Mouse (Mus musculus): ENCODE data around the gene Mtfr1l. TPM values are rescaled to one million over a fixed set of nuclear protein-coding genes. Genes with fewer than 3 reads are reported as not detected.

Gene Mtfr1l
- total and polyA plus RNA-seq, 3 experiments: 54.5 to 119 (median 55.6) TPM

DNA sequence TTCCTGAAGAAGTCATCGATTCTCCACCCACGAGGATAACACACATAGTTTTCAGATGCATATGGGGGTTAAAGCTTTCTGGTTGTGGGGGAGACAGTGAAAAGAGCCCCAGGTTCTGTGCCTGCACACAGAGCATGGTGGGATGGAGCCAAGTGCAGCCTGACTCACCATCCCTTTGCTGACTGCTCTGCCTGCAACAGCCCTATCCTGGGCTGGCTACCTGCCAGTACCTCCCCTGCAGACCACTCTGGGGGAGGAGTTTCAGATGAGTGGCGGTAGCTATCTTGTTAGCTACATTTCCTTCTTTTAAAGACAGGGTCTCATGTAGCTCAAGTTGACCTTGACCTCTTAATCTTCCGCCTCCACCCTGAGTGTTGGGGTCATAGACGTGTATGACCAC, 43.2 kb upstream of the Mtfr1l start:
- Histone ChIP-seq H3K36me3 (replicated peaks) (no peaks in the 10 kb centered on the region), H3K4me3 (ENCODE audit: low read depth, low read length) (no peak overlapping the region), H3K9me3 (replicated peaks) (no peaks in the 10 kb centered on the region; the same call in 1 of the 2 replicates), H3K27me3 (ENCODE audit: insufficient read depth, low read length) (peaks cover 65% of the 10 kb centered on the region), H3K4me1 (ENCODE audit: insufficient read depth, low read depth, low read length) (no peaks in the 10 kb centered on the region)
- DNase-seq (ENCODE audit: low spot score): no peak
- no peak for ATAC-seq (ENCODE audit: extremely low read depth, insufficient number of reproducible peaks, low FRiP score, poor library complexity, severe bottlenecking)
- TF ChIP-seq GATA2 (IDR thresholded peaks at IDR 0.05; ENCODE audit: borderline replicate concordance, low read depth, low read length): no peak
- TF ChIP-seq TAL1 (conservative IDR thresholded peaks at IDR 0.05; ENCODE audit: low read depth, low read length): no peak
- no peak for TF ChIP-seq CTCF (IDR thresholded peaks at IDR 0.05; ENCODE audit: low read depth, low read length)
- no peak for TF ChIP-seq POLR2AphosphoS5 (IDR thresholded peaks at IDR 0.05; ENCODE audit: insufficient replicate concordance, low read depth, low read length)
- no peak for TF ChIP-seq GATA1 (IDR thresholded peaks at IDR 0.05; ENCODE audit: borderline replicate concordance, low read length)

DNA sequence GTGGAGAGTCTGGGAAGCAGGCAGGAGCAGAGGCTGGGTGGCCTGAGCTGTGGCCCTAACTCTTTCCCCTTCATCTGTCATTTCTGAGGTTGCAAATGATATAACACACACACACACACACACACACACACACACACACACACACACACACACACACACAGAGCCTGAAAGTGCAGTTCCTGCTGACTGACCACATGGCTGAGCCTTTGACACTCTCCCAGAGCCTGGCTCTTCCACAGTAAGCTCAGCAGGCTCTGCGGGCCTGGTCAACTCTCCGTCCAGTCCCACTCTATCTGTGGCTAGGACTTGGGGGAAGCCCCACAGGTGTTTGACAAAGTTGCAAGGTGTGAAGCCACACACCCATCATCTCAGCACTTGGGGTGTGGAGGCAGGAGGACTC, 42.1 kb upstream of the Mtfr1l start:
- ATAC-seq (ENCODE audit: extremely low read depth, insufficient number of reproducible peaks, low FRiP score, poor library complexity, severe bottlenecking): no peak
- TF ChIP-seq POLR2AphosphoS5 (IDR thresholded peaks at IDR 0.05; ENCODE audit: insufficient replicate concordance, low read depth, low read length) (no peak), CTCF (IDR thresholded peaks at IDR 0.05; ENCODE audit: low read depth, low read length) (no peak), GATA1 (IDR thresholded peaks at IDR 0.05; ENCODE audit: borderline replicate concordance, low read length) (no peak), TAL1 (conservative IDR thresholded peaks at IDR 0.05; ENCODE audit: low read depth, low read length) (no peak), GATA2 (IDR thresholded peaks at IDR 0.05; ENCODE audit: borderline replicate concordance, low read depth, low read length) (no peak)
- no peaks in the 10 kb centered on the region for H3K36me3 ChIP-seq (replicated peaks)

DNA sequence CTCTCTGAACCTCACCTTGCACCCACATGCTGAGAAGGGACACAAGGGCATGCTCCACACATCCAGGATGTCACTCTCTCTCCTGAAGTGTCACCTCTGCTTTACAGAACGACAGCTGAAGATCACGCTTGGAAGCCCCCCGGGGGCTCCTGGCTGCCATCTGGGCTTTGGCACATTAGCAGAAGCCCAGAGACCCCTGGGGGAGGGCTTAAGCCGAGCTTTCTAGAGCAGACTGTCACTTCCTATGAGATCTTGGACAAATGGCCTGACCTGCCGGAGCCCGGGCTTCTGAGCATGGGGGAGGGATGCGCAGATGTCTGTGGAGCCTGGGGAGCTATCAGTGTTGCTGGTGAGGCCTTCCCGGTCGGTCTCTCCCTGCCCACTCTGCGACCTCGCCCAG, 40.3 kb upstream of the Mtfr1l start:
- ATAC-seq (ENCODE audit: extremely low read depth, insufficient number of reproducible peaks, low FRiP score, poor library complexity, severe bottlenecking): no peak
- Histone ChIP-seq H3K36me3 (replicated peaks) (no peaks in the 10 kb centered on the region), H3K4me3 (ENCODE audit: low read depth, low read length) (no peak overlapping the region), H3K4me1 (ENCODE audit: insufficient read depth, low read depth, low read length) (no peaks in the 10 kb centered on the region), H3K9me3 (replicated peaks) (peaks cover 6% of the 10 kb centered on the region), H3K27me3 (ENCODE audit: insufficient read depth, low read length) (peaks cover 48% of the 10 kb centered on the region)
- no peak for DNase-seq (ENCODE audit: low spot score)
- TF ChIP-seq GATA1 (IDR thresholded peaks at IDR 0.05; ENCODE audit: borderline replicate concordance, low read length) (no peak), TAL1 (conservative IDR thresholded peaks at IDR 0.05; ENCODE audit: low read depth, low read length) (no peak), CTCF (IDR thresholded peaks at IDR 0.05; ENCODE audit: low read depth, low read length) (no peak), POLR2AphosphoS5 (IDR thresholded peaks at IDR 0.05; ENCODE audit: insufficient replicate concordance, low read depth, low read length) (no peak), GATA2 (IDR thresholded peaks at IDR 0.05; ENCODE audit: borderline replicate concordance, low read depth, low read length) (no peak)

More for the DNA sequence above, 42.1 kb upstream of the Mtfr1l start:
- Histone ChIP-seq H3K4me3 (ENCODE audit: low read depth, low read length) (no peak overlapping the region), H3K9me3 (replicated peaks) (peaks cover 6% of the 10 kb centered on the region), H3K27me3 (ENCODE audit: insufficient read depth, low read length) (peaks cover 58% of the 10 kb centered on the region), H3K4me1 (ENCODE audit: insufficient read depth, low read depth, low read length) (no peaks in the 10 kb centered on the region)
- DNase-seq (ENCODE audit: low spot score): no peak

DNA sequence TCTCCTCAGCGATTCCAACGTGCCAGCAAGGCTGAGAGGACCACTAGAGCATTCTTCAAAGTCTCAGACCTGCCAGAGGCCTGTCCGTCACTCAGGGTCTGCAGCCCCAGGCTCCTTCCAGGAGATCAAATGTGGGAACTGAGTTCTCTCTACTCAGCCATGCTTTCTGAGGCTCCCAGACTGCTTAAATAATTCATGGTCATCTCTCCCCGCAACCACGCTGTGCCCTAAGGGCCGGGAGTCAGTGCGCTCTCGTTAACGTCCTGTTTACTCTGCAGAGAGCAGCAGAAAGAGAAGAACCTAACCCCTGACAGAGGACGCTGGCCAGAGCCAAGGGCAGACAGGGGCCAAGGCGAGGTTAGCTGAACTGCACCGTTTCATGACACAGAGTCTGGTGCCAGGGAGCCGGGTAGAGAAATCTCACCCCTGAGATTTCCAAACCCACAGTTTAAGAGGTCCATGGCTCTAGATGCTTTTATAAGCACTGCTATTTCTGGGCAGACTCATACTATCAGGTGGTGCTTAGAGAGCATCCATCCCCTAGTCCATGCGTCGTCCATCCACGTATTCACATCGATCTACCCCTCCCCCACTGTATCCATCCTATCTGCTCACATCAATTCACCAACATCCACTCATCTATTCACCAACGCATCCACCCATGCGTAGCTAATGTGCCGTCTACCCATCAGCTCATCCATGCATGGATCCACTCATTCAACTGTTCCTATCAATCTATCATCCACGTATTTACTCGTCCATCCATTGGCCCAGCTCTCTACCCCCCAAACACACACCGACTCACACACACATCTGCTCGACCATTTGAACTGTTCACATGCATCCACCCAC, 37.5 kb upstream of the Mtfr1l start:
- ATAC-seq (ENCODE audit: extremely low read depth, insufficient number of reproducible peaks, low FRiP score, poor library complexity, severe bottlenecking) (no peak), DNase-seq (ENCODE audit: low spot score) (no peak)
- H3K4me1 ChIP-seq (ENCODE audit: insufficient read depth, low read depth, low read length): no peaks in the 10 kb centered on the region
- no peak overlapping the region for H3K4me3 ChIP-seq (ENCODE audit: low read depth, low read length)
- H3K36me3 ChIP-seq (replicated peaks): no peaks in the 10 kb centered on the region
- TF ChIP-seq CTCF (IDR thresholded peaks at IDR 0.05; ENCODE audit: low read depth, low read length): no peak
- TF ChIP-seq POLR2AphosphoS5 (IDR thresholded peaks at IDR 0.05; ENCODE audit: insufficient replicate concordance, low read depth, low read length): no peak
- no peak for TF ChIP-seq GATA1 (IDR thresholded peaks at IDR 0.05; ENCODE audit: borderline replicate concordance, low read length)
- TF ChIP-seq TAL1 (conservative IDR thresholded peaks at IDR 0.05; ENCODE audit: low read depth, low read length): no peak
- no peak for TF ChIP-seq GATA2 (IDR thresholded peaks at IDR 0.05; ENCODE audit: borderline replicate concordance, low read depth, low read length)
- H3K9me3 ChIP-seq (replicated peaks): peaks cover 6% of the 10 kb centered on the region
- H3K27me3 ChIP-seq (ENCODE audit: insufficient read depth, low read length): peaks cover 35% of the 10 kb centered on the region

DNA sequence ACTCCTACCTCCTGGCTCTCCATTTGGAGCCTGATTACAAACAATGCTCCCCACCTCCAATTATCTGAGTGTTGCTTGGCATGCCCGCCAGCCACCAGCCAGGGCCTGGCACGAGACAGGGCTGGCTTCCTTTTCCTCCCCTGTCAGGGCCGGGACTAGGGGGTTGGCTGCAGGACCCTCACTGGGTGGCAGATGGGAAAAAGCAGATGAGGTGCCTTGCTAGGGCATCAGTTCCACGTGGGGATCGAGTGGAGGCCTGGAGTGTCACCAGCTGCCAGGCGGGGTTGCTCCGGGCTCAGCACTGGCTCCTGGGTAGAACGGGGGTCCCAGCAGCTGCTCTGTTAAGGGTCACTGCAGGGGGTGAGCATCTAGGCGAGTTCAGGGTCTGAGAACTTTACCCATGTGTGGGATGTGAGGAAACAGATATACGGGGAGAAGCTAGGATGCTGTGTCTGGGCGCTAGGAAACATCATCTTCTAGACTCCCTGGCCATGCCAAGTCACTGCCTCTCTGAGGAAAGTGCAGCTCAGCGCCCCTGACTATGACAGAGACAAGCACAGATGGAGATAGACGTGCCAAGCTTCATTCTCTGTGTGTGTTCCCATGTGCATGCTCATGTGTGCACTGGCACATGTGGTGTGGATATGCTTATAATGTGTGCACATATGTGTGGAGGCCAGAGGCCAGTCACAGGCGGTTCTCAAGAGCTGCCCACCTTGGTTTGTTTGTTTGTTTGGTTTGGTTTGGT, 35.7 kb upstream of the Mtfr1l start:
- DNase-seq (ENCODE audit: low spot score) (no peak), ATAC-seq (ENCODE audit: extremely low read depth, insufficient number of reproducible peaks, low FRiP score, poor library complexity, severe bottlenecking) (no peak)
- TF ChIP-seq TAL1 (conservative IDR thresholded peaks at IDR 0.05; ENCODE audit: low read depth, low read length) (no peak), GATA2 (IDR thresholded peaks at IDR 0.05; ENCODE audit: borderline replicate concordance, low read depth, low read length) (no peak), GATA1 (IDR thresholded peaks at IDR 0.05; ENCODE audit: borderline replicate concordance, low read length) (no peak), CTCF (IDR thresholded peaks at IDR 0.05; ENCODE audit: low read depth, low read length) (no peak), POLR2AphosphoS5 (IDR thresholded peaks at IDR 0.05; ENCODE audit: insufficient replicate concordance, low read depth, low read length) (no peak)
- Histone ChIP-seq H3K4me1 (ENCODE audit: insufficient read depth, low read depth, low read length) (no peaks in the 10 kb centered on the region), H3K36me3 (replicated peaks) (no peaks in the 10 kb centered on the region), H3K4me3 (ENCODE audit: low read depth, low read length) (no peak overlapping the region), H3K27me3 (ENCODE audit: insufficient read depth, low read length) (peaks cover 26% of the 10 kb centered on the region), H3K9me3 (replicated peaks) (peaks cover 6% of the 10 kb centered on the region)

DNA sequence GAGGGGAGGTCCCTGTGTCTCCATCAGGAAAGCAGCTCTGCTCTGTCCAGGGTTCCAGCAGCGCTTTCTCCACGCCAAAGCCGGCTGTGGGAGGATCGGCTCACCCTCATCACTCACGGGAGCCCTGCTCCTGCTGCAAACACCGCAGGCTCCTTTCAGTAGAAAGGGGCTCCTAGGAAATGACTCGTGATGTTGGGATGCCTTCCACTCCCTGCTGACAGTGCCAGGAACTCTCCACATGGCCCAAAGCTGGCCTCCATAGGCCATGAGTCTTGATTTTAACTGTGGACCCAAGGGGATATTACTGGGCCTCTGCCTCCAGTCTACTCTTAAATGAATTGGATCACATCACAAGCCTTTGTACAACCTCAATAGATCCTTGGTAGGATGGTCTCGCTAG, 34.6 kb upstream of the Mtfr1l start:
- Histone ChIP-seq H3K36me3 (replicated peaks) (no peaks in the 10 kb centered on the region), H3K4me1 (ENCODE audit: insufficient read depth, low read depth, low read length) (no peaks in the 10 kb centered on the region), H3K27me3 (ENCODE audit: insufficient read depth, low read length) (peaks cover 22% of the 10 kb centered on the region), H3K9me3 (replicated peaks) (peaks cover 12% of the 10 kb centered on the region), H3K4me3 (ENCODE audit: low read depth, low read length) (no peak overlapping the region)
- no peak for DNase-seq (ENCODE audit: low spot score)
- TF ChIP-seq TAL1 (conservative IDR thresholded peaks at IDR 0.05; ENCODE audit: low read depth, low read length) (no peak), CTCF (IDR thresholded peaks at IDR 0.05; ENCODE audit: low read depth, low read length) (no peak), GATA2 (IDR thresholded peaks at IDR 0.05; ENCODE audit: borderline replicate concordance, low read depth, low read length) (no peak), GATA1 (IDR thresholded peaks at IDR 0.05; ENCODE audit: borderline replicate concordance, low read length) (no peak), POLR2AphosphoS5 (IDR thresholded peaks at IDR 0.05; ENCODE audit: insufficient replicate concordance, low read depth, low read length) (no peak)
- no peak for ATAC-seq (ENCODE audit: extremely low read depth, insufficient number of reproducible peaks, low FRiP score, poor library complexity, severe bottlenecking)
